Mouse (Mus musculus) frontal cortex, postnatal 36 days (tissue): ENCODE results near the gene Lyl1.

Source experiments
- DNase-seq, 2 experiments: peaks; one replicate each; pipeline ENCODE4 v3.0.0; 2022; ENCODE audit warnings: low spot score in 2 of 2

The Lyl1 gene

GRCm38 (mm10) chr8:84742171-84743053 lies 41.2 kb downstream of the Lyl1 start:
- DNase-seq, result no peak

DNA sequence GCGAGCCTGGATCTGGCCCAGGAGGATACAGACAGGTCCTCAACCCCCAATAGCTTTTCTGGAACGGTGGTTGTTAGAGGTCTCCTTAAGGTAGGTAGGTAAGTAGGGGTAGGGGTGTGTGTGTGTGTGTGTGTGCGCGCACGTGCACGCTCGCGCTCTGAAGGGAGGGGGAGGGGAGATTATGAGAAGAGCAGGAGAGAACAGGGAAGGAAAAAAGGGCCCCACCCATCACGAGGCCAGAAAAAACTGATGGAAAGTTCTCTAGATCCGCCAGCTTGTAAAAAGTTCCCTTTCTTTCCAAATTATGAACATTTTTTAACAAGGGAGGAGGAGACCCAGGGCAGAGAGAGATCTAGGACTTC lies 41.8 kb downstream of the Lyl1 start:
- DNase-seq, result no peak

DNA sequence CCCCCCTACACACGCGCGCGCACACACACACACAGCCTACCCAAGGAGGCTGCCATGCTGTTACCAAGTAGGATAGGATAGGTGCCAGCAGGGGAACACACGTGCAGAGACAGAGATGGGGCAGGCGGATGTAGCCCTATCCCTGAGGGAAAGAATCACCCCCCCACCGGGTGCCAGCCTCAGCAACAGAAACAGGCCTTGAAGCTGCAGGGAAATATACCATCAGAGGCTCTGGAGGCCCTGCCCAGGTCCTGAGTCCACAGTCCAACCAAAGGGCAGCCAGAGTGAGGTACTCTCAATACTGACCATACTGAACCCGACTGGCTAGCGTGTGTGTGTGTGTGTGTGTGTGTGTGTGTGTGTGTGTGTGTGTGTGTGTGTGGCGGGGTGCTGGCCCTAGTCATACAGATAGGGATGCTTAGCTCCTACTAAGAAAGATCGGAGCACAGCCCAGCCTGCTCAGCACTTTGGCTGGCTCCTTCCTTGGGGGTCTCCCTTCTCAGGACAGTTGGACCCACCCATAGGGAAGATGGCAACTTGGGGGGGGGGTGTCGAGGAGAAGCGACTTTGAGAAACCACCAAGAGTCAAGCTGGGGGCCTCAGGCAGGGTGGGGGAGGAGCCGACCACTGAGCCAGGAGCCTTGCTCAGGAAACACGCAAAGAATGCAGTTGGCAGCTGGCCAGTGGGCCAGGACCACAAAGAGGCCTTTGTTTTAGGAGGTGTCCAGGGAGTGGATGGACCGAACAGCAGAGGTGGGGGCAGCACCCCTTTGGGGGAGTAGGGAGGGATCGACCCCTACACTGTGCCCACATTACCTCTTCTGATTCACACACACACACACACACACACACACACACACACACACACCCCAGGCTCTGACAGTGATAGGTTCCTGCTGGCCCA lies 42.5 kb downstream of the Lyl1 start:
- DNase-seq, result no peak

GRCm38 (mm10) chr8:84745032-84745925 lies 44.0 kb downstream of the Lyl1 start:
- no peak for DNase-seq

- DNase-seq, result no peak
These were observed 48.3 kb downstream of the Lyl1 start for GRCm38 (mm10) chr8:84749519-84749918.

DNA sequence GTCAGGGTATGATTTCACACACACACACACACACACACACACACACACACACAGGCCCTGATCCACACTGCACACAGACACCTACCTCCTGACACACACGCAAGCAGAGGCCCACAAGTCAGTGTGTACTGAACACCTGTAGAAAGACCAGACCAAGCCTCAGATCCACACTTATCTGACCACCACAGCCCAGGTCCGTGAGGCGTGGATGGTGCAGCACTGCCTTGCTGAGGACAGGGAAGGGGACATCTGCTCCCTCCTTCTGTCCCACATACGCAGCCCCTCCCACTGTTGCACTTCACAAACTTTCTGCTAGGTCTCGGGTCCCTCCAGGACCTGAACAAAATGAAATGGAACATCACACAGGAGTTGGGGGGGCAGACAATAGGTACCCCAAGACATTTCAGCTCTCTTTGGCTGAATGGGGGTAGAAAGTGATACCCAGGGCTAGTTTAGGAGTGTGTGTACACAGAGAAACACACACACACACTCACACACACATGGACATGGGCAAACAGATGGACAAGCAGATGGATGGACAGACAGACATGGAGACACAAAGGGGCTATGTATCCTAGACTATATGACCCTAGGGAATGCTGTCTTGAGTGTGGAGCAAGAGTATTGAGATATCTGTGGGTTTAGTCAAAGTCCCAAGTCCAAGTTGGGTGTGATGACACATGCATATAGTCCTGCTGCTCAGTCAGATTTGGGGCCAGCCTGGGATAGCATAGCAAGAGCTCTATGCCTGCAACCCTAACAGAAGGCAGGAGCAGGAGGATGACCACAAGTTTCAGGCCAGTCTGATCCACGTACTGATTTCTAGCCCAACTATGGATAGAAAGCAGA lies 51.7 kb downstream of the Lyl1 start:
- no peak for DNase-seq
